Mouse (Mus musculus): ENCODE results near the gene Ankdd1b.
A peak's percentile ranks its signal among the peaks of the same experiment; 100 is the strongest.

Ankdd1b gene

GRCm38 (mm10) chr13:96405518-96405917 is 65.5 kb downstream of the Ankdd1b start:
- DNase-seq: no peak

GRCm38 (mm10) chr13:96401251-96401650 is 69.7 kb downstream of the Ankdd1b start:
- DNase-seq: no peak

- no peak for DNase-seq
Observed at GRCm38 (mm10) chr13:96389301-96389700, 81.7 kb downstream of the Ankdd1b start.

- DNase-seq: peak; percentile 99
Observed at GRCm38 (mm10) chr13:96388042-96388888, 82.7 kb downstream of the Ankdd1b start, which contains the start of gene Poc5. Gene Poc5 (plus strand): TSS chr13:96388294.

GRCm38 (mm10) chr13:96377883-96378282 is 93.1 kb downstream of the Ankdd1b start:
- DNase-seq: no peak

GRCm38 (mm10) chr13:96376871-96377270 is 94.1 kb downstream of the Ankdd1b start:
- peak; percentile 7 for DNase-seq

- no peak for DNase-seq
Observed at GRCm38 (mm10) chr13:96375519-96375918, 95.5 kb downstream of the Ankdd1b start.

All from lung, postnatal 36 days (tissue).